Mouse (Mus musculus): ENCODE data around the gene Foxred2.
A peak's percentile ranks its signal among the peaks of the same experiment; 100 is the strongest.

The Foxred2 gene

DNA sequence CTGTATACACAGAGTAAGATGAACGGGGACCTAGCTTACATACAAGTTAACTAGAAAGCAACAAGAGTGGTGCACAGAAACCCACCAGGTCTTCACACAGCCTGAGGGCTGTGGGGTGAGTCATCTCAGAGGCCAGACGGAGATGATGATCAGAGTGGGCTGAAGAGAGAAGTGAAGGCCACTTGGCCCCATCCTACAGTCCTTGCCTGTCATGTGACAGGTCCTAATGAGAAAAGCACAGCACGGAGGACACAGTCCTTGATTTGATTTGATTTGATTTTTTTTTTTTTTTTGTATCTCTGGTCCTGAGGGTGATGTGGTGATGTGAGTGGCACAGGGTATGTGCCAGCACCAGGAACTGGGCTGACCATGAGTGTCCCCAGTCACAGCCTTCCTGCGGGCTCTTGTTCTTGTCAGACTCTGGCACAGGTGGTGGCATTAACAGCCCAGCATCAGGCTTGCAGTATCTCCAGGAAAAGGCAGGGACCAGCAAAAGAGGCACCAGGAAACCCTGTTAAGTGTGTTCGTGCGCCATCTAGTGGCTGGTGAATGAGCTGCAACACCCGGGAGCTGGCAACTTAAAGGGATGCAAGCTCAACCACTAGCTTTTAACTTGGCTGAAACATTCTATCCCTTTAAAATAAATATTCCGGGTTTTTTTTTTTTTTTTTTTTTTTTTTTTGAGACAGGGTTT lies 39.5 kb downstream of the Foxred2 start:
- peak; percentile 90 to 97 for DNase-seq (ENCODE audit: low spot score in 2 of 2)

DNA sequence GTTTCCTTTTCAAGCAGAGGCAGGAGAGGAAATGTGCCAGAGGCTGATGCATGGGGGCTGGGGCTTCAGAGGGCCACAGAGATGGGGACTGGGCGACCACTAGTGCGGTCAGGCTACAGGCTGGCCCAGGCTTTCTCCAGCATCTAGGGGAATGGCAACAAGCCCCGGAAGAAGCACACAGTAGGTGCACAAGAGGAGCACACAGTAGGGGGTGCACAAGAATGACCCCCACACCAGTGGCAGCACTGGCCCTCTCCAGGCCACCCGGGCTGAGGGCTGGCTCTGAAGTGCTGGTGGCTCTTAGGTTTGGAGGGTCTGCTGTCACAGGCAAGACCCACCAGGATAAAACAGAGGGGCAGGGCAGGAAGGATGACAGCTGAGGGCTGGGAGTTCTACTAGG lies 41.2 kb downstream of the Foxred2 start:
- no peak for DNase-seq (ENCODE audit: low spot score in 2 of 2)

DNA sequence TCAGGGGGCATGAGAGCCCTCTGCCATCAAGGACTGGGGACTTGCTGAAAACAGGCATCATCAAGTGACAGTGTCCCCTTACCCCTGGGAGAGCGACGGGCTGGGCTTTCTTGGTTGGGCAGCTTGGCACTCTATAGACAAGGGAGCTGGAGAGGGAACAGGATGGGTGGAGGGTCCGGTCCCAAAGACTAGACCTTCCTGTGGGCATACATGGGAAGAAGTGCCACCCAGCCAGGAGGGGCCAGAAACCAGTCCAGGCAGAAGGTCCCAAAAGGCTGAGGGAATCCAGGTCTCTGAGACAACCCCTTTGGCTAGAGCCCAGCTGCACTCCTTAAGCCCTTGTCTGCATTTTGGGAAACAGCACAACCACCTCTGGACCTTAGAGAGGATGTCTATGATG lies 42.0 kb downstream of the Foxred2 start:
- DNase-seq (ENCODE audit: low spot score in 2 of 2), result no peak

DNA sequence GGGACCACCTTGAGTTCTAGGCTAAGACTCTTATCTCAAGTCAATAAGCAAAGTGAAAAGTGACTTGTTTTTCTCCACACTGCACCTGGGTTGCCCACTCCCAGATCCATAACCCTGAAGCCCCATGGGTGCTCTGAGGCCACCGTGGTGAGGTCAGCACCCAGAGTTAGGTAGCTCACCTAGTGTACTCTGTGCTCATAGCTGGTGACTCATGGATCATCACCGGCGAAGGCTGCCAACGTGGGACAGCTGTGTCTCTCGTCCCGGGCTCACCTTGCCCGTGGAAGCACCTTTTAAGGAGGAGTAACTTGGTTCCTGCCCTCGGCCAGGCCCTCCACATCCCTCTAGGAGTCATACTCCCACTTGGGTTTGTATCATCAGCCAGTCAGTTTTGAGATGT lies 43.5 kb downstream of the Foxred2 start:
- DNase-seq (ENCODE audit: low spot score in 2 of 2), result no peak

DNA sequence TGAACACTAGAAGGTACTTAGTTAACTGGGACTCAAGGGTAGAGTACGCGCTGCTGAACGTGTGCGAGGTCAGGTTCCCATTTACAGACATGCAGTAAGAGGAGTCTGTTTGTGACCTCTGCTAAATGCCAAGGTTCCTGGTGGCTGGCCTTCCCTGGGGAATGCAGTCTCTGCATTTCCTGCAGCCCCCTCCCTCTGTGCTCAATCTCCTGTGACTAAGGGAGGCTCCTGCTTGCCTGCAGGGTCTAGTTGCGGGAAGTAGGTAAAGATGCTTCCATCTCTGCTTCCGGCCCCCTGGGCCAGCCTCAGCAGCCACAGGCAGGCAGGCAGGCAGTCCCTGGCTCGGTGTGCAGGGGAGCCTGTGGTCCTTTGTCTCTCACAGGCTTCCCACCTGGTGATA lies 43.9 kb downstream of the Foxred2 start:
- DNase-seq (ENCODE audit: low spot score in 2 of 2), result no peak

DNA sequence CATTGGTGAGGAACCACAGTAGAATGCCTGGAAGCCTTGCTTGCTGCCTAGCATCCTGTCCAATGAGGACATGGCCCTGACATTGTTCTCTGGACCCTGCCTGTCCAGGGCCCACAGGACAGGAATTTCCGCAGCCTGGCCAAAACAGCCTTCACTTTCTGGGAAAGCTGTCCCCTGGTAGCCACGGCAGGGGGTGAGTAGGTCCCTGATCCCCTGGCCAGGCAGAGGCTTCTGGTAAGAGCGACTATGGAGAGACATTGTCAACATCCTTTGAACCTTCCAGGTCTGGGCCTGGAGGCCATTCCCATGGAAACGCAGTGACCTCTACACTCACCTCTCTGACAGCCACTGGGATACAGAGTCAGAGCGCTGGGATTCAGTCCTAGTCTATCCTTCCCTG lies 44.5 kb downstream of the Foxred2 start:
- DNase-seq (ENCODE audit: low spot score in 2 of 2), result no peak

DNA sequence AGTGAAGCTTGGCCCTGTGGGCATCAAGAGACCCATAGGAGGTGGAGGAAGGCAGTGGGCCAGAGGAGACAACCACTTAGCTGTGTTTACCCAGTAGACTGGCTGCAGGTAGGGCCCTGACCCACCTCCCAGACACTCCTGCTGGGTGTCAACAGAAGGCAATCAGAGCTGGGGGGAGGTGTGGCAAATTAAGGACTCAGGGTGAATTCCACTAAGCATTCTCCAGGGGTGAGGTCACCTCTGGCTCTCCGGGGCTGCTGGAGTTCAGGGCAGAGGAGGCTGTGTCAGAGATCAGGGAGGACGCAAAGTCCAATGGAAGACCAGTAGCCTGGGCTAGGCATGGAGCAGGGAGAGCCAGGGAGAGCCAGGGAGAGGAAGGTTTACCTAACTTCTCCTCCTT lies 45.5 kb downstream of the Foxred2 start:
- no peak for DNase-seq (ENCODE audit: low spot score in 2 of 2)

DNA sequence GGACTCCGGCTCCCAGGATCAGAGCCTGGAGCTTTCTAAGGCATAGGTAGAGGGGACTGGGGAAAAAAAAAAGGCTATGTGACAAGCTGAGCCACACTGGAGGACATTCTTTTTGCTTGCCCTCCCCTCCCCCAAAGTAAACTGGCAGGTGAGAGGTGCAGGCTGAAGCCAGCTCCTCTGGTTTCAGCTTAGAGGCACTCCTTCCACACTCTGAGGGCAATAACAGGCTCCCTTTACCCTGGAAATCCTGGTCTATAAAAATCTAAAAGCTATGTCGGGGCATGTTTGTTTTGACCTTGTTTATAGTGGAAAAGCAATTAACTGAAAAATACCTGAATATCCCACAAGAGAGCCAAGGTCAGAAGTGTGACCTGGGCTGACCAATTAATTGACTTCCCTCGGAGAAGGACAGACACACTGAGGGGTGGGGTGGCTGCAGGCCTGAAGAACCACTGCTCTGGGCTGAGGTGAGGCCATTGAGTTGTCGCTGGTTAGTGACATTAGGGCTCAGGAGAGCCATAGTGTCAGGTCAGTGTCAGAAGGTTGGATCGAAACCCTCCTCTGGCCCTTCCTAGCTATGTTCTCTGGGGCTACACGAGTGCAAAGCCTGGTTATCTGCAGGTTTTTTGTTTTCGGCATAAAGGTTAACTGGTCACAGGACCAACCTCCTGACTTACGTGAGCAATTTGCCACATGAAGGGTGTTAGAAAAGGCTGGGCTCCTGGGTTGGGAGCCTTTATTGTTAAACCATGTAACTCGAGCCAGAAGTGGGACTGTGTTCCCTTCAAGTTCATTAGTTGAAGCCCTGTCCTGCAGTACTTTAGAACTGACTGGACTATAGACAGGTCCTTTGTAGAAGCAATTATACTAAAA lies 48.6 kb downstream of the Foxred2 start:
- no peak for DNase-seq (ENCODE audit: low spot score in 2 of 2)

DNA sequence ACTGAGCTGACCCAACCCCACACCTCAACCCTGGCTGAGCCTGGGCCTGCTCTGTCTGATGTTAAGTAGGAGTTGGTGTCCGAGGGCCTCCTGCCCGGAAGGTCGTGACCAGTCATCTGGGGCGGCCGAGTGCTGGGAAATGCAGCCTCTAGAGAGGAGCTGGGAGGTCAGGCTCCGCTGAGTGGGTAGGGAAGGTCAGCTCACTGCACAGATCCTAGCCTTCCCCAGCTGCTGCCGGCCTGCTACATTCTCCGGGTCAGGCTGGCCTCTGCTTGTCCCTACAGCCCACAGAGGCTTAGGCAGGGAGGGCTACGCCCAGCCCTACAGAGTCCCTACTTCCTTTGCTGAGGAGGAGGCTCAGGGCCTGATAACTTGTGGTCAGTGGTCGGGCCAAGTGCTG lies 50.0 kb downstream of the Foxred2 start:
- DNase-seq (ENCODE audit: low spot score in 2 of 2), result no peak

DNA sequence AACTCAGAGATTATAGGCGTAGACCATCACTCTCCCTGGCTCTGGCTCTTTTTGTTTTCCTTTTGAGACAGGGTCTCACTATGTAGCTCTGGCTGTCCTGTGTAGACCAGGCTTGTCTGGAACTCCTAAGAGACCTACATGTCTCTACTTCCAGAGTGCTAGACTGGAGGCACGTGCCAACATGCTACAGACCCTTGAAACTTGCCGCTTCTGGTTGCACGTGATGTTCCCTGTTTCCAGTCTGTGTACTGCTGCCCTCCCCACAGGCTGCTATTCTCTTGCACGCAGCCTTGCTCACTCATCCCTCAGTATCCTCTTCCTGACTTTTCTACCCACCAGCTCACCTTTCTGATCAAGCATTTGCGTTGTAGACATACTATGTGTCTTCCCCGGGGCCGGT lies 50.4 kb downstream of the Foxred2 start:
- no peak for DNase-seq (ENCODE audit: low spot score in 2 of 2)

DNA sequence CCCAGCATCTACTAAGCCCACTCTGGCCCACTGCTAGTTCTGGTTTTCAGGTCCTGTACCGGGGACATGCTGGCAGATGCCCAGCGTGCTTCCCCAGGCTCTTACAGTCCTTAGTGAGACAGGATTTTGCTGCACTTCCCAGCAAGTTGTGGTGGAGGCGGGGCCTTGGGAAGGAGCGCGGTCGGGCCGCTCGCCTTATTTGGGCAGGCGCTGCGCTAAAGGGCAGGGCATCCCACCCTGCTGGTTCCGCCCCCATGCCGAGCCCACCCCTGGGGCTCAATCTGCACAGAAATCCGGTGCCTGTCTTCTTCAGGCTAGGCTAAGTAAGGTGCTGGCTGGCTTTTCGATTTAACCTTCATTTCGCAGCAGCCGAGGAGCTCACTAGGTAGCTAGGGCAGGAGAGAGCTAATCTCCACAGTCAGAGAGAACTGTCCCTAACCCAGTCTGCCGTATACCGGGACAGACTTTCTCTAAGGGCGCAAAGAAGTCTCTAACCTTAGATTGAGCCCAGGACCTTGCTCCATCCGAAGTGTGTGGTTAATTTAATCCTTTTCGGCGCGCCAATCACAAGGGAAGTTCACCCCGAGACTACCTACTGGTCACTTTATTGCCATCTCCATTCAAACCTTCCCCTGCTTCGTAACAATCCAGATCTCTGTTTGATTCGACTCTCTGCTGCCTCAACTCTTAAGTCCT lies 51.1 kb downstream of the Foxred2 start:
- no peak for DNase-seq (ENCODE audit: low spot score in 2 of 2)

DNA sequence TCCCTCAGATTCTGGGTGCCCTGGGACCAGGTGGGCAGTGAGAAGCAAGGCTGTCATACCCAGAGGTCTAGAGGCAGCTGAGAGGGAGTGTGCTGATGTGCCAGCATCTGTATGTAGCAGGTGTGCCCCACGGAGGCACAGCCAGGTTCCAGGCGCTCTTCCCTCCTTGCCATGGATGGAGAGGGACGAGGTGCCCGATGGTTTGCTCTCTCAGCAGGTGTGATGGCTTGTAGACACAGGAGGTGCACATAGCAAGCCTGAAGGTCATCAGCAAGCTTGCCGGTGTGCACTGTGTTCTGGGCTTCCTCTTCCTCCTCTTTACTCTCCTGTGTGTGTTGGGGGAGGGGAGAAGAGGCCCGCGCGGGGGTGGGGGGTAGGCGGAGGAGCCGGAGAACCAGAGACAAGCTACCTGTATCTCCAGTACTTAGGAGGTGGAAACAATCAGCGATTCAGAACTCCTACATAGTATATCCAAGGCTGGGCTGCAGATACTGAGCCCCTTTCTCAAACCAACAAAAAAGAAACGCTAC lies 52.1 kb downstream of the Foxred2 start:
- DNase-seq (ENCODE audit: low spot score in 2 of 2), result no peak

DNA sequence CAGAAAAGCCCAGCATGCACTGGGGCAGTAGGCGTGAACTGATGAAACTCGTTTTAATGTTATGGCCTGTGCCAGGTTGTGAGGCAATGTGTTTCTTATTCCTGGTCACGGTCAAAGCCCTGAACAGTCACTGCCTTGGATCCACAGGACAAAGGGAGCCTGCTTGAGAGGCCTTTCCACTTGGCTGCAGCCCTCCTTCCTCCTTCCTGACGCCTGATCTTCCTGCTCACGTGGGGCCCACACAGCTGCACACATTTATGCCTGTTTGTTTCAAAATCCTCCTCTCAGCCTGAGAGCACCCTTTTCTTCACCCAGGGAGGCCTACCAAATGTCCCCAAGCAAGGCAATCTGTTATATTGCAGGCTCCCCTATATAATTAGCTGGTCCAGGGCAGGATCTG lies 53.3 kb downstream of the Foxred2 start:
- no peak for DNase-seq (ENCODE audit: low spot score in 2 of 2)

DNA sequence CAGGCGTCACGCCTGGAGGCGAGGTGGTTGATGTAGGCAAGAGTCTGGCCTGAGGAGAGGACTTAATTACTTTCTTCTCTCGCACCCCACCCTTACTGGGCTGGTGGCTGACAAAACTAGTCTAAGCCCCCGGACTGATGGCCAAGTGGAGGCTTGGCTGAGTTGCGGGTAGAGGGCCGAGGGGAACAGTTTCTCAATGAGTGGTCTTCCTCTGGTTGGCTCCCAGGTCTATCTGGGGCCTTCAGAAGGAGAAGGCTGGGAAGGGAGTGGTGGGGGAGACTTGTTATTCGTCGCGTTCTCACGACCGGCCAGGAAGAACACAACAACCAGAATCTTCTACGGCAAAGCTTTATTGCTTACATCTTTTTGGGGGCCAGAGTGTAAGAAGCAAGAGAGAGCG lies 61.6 kb downstream of the Foxred2 start:
- no peak for DNase-seq (ENCODE audit: low spot score in 2 of 2)

DNA sequence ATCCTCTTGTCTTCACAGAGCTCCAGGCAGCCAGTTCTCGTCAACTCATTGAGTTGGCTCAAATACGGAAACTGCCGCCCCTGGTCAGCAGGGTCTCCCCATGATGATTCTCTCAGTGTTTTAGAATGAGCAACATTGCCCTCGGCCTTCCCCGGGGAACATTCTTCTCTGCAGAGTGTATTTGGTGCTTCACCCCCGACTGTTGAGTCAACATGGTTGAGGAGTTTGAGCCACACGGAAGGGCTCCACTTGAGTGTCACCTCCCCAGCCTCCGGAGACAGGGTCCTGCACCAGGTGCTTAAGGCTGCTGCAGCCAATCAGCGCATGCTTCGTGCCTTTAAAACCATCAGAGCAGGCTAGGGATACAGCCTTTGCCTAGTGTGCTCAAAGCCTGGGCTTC lies 63.2 kb downstream of the Foxred2 start:
- DNase-seq (ENCODE audit: low spot score in 2 of 2), result no peak

DNA sequence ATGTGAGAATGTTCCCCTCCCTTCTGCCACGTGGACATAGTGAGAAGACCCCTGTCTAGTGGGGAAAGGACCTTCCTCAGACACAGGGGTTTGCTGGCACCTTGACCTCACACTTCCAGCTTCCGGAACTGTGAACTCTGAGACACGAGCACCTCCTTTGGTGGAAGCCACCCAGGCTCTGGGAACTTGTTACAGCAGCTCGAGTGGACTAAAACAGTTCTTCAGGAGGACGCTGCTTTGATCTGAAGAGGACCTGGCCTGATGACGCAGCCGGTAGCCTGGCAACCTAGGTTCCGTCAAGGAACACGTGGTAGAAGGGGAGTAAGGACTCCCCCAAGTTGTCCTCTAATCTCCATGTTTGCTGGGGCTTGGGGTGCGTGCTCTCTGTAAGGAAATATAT lies 64.1 kb downstream of the Foxred2 start:
- DNase-seq (ENCODE audit: low spot score in 2 of 2), result no peak

DNA sequence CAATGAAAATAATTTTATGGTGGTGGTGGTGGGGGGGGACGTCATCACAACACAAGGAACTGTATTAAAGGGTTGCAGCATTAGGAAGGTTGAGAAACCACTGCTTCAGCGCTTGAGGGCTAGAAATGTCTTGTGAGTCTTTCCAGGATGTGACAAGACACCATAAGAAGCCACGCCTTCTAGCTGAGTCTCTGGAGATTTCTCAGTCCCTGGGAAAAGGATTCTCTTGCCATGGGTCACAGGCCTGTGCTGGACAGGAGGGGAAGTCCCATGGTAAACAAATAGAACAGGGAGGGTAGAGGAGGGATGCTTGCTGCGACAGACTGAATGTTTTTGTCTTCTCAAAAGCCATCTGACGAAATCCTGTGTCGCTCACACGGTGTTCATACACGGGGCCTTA lies 64.8 kb downstream of the Foxred2 start:
- no peak for DNase-seq (ENCODE audit: low spot score in 2 of 2)
